Mouse (Mus musculus) midbrain, embryonic 11.5 days (tissue): Measurements from ENCODE around the gene Fam83d. TPM values are rescaled to one million over a fixed set of nuclear protein-coding genes. Genes with fewer than 3 reads are reported as not detected.
A peak's percentile ranks its signal among the peaks of the same experiment; 100 is the strongest.

ENCODE experiments used
- ATAC-seq: fragments of 200-750 bp; cut with Nextera tagmentation; 2 replicates; pipeline ENCODE4 v1.8.0; 2017; ENCODE audit warnings: moderate TSS enrichment, moderate library complexity; ENCODE audit not compliant: low FRiP score
- DNase-seq: peaks from one replicate; pipeline ENCODE4 v3.0.0; 2015; ENCODE audit warnings: low spot score; ENCODE audit errors: missing footprints
- H3K27ac ChIP-seq: fragments of 300-500 bp; sonication (generic); 2 replicates; pipeline ENCODE4 v1.5.1; 2014; ENCODE audit warnings: low read depth, low read length
- H3K27me3 ChIP-seq: fragments of 300-500 bp; sonication (generic); 2 replicates; pipeline ENCODE4 v1.6.1; 2014; ENCODE audit warnings: mild to moderate bottlenecking, low read length, moderate library complexity, mixed read lengths; ENCODE audit not compliant: control insufficient read depth, insufficient read depth
- H3K36me3 ChIP-seq: fragments of 300-500 bp; sonication (generic); 2 replicates; pipeline ENCODE4 v1.6.1; 2014; ENCODE audit warnings: mild to moderate bottlenecking, low read length, moderate library complexity, mixed read lengths; ENCODE audit not compliant: control insufficient read depth, insufficient read depth
- H3K4me1 ChIP-seq: fragments of 300-500 bp; sonication (generic); 2 replicates; pipeline ENCODE4 v1.6.1; 2014; ENCODE audit warnings: low read length; ENCODE audit not compliant: control insufficient read depth, insufficient read depth
- H3K4me2 ChIP-seq: fragments of 300-500 bp; sonication (generic); 2 replicates; pipeline ENCODE4 v1.6.1; 2014; ENCODE audit warnings: mild to moderate bottlenecking, moderate library complexity
- H3K4me3 ChIP-seq: fragments of 300-500 bp; sonication (generic); 2 replicates; pipeline ENCODE4 v1.5.1; 2014; ENCODE audit warnings: low read depth, low read length
- H3K9ac ChIP-seq: fragments of 300-500 bp; sonication (generic); 2 replicates; pipeline ENCODE4 v1.6.1; 2014; ENCODE audit warnings: low read length
- H3K9me3 ChIP-seq: fragments of 300-500 bp; sonication (generic); 2 replicates; pipeline ENCODE4 v1.6.1; 2016; ENCODE audit warnings: low read length; ENCODE audit not compliant: control insufficient read depth
- WGBS: fragments of 180-500 bp; shearing (Covaris S2); extraction: QIAGEN DNeasy Blood & Tissue Kit; methylation state at CpG from one replicate; pipeline ENCODE4 v1.1.7; 2014; 5-methylcytosine and 5-hydroxymethylcytosine counted together
- polyA plus RNA-seq: library from polyadenylated mRNA; unstranded; fragments of >200 nt; fragmentation: Nextera tagmentation; extraction: Ambion mirVana; gene quantifications from 2 replicates; pipeline ENCODE4 v1.2.1, GENCODE M21; 2014

The Fam83d gene
- polyA plus RNA-seq, 1 experiment from 2014 or later = 48.8 TPM

DNA sequence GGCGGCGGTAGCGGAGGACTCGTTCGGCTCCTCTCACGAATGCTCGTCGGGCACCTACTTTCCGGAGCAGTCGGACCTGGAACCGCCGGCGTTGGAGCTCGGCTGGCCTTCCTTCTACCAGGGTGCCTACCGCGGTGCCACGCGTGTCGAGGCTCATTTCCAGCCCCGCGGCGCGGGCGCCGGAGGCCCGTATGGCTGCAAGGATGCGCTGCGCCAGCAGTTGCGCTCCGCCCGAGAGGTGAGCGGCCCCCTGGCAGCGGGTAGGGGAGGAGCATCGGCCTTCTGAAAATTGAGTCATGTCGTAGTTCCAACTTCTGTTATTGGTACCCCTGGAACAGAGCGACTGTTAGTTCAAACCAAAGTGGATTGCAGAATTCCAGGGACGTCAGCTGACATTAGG, 457 bp downstream of the Fam83d start:
- H3K4me2 ChIP-seq = peak overlapping the region; percentile 84
- no peaks in the 10 kb centered on the region for H3K36me3 ChIP-seq
- peak overlapping the region; percentile 80 for H3K9ac ChIP-seq
- no peak for DNase-seq
- ATAC-seq = peak; percentile 17; the same call in 1 of the 2 replicates
- H3K27ac ChIP-seq = peak overlapping the region; percentile 35
- H3K9me3 ChIP-seq = no peaks in the 10 kb centered on the region
- under 1% methylated on average over 37 of the region's 37 CpGs for WGBS
- H3K4me1 ChIP-seq = peaks cover 26% of the 10 kb centered on the region
- H3K27me3 ChIP-seq = no peaks in the 10 kb centered on the region
- H3K4me3 ChIP-seq = peak overlapping the region; percentile 89

GRCm38 (mm10) chr2:158768771-158769170, 878 bp downstream of the Fam83d start:
- Histone ChIP-seq H3K27ac (no peak overlapping the region), H3K4me3 (peak overlapping the region; percentile 89), H3K9me3 (no peaks in the 10 kb centered on the region), H3K9ac (peak overlapping the region; percentile 80), H3K4me2 (peak overlapping the region; percentile 84), H3K36me3 (no peaks in the 10 kb centered on the region), H3K4me1 (peaks cover 26% of the 10 kb centered on the region), H3K27me3 (no peaks in the 10 kb centered on the region)
- 5% methylated on average over 5 of the region's 5 CpGs for WGBS
- ATAC-seq (0 out of 2 replicates have a peak, but pooled peaks have one; percentile 9), DNase-seq (peak; percentile 92)

GRCm38 (mm10) chr2:158770126-158770757, 2.3 kb downstream of the Fam83d start:
- peak; percentile 82 for DNase-seq
- Histone ChIP-seq H3K4me1 (peaks cover 26% of the 10 kb centered on the region), H3K4me3 (peak overlapping the region; percentile 89), H3K36me3 (no peaks in the 10 kb centered on the region), H3K9ac (peak overlapping the region; percentile 47), H3K9me3 (no peaks in the 10 kb centered on the region), H3K27me3 (no peaks in the 10 kb centered on the region), H3K4me2 (peak overlapping the region; percentile 84), H3K27ac (no peak overlapping the region)
- no peak for ATAC-seq
- 59% methylated on average over 13 of the region's 13 CpGs for WGBS

- no peak overlapping the region for H3K4me3 ChIP-seq
Measured at GRCm38 (mm10) chr2:158771066-158771763, 3.3 kb downstream of the Fam83d start.

DNA sequence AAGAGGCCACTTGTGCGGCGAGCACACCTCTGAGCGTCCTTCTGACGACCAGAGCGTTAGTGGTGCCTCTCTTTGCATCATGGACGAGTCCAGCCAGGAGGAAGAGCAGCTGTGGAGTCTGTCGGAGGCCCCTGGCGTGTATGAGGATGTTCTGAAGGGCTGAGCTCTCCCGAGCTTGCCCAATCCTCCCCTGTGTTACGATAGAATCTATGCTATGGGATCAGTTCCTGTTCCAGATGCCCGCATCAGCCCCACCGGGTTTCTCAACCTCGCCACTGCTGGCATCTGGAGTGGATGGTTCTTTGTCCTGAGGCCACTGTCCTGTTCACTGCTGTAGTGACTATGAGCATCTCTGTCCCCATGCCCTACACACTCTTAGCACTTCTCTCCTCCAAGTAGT, 4.9 kb downstream of the Fam83d start:
- ATAC-seq (no peak), DNase-seq (peak; percentile 44)
- Histone ChIP-seq H3K9ac (no peak overlapping the region), H3K4me2 (no peak overlapping the region), H3K27me3 (no peaks in the 10 kb centered on the region), H3K4me1 (peaks cover 26% of the 10 kb centered on the region), H3K4me3 (no peak overlapping the region), H3K9me3 (no peaks in the 10 kb centered on the region), H3K36me3 (no peaks in the 10 kb centered on the region), H3K27ac (no peak overlapping the region)
- 89% methylated on average over 13 of the region's 13 CpGs for WGBS

More at GRCm38 (mm10) chr2:158771066-158771763, 3.3 kb downstream of the Fam83d start:
- Histone ChIP-seq H3K27ac (no peak overlapping the region), H3K4me1 (peaks cover 26% of the 10 kb centered on the region), H3K9ac (no peak overlapping the region), H3K4me2 (no peak overlapping the region; the same call in 1 of the 2 replicates), H3K27me3 (no peaks in the 10 kb centered on the region), H3K9me3 (no peaks in the 10 kb centered on the region), H3K36me3 (no peaks in the 10 kb centered on the region)
- 71% methylated on average over 11 of the region's 11 CpGs for WGBS
- DNase-seq (peak; percentile 61), ATAC-seq (no peak)

- no peaks in the 10 kb centered on the region for H3K27me3 ChIP-seq
- no peak overlapping the region for H3K4me3 ChIP-seq
- no peaks in the 10 kb centered on the region; the same call in 1 of the 2 replicates for H3K36me3 ChIP-seq
- H3K9ac ChIP-seq = no peak overlapping the region
- no peaks in the 10 kb centered on the region for H3K9me3 ChIP-seq
- peaks cover 15% of the 10 kb centered on the region for H3K4me1 ChIP-seq
- ATAC-seq (no peak), DNase-seq (peak; percentile 26)
- no peak overlapping the region for H3K4me2 ChIP-seq
- H3K27ac ChIP-seq = no peak overlapping the region
- 87% methylated on average over 8 of the region's 8 CpGs for WGBS
Measured at GRCm38 (mm10) chr2:158774886-158775285, 7.0 kb downstream of the Fam83d start.

DNA sequence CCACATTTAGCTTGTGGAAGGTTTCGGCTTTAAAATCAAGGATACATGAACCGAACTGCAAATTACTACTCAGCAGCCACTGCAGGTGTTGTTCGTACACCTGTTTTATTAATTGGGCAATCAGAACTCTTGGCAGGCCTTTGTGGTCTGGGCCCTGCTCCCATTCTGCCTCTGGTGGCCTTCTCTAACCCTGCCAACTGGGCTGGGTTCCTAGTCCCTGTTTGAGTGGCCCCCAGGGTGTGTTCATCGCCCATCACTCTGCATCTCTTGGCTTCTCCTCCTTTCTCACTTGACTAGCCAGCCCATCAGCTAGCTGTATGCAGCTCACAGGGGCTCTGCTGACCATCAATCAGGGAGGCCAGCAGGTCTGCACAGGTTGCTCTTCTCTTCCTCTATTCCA, 8.8 kb downstream of the Fam83d start:
- ATAC-seq (no peak), DNase-seq (peak; percentile 61)
- 98% methylated on average over 4 of the region's 4 CpGs for WGBS
- Histone ChIP-seq H3K9ac (no peak overlapping the region), H3K4me2 (no peak overlapping the region), H3K9me3 (no peaks in the 10 kb centered on the region), H3K4me1 (no peaks in the 10 kb centered on the region; the same call in 1 of the 2 replicates), H3K27ac (no peak overlapping the region), H3K27me3 (no peaks in the 10 kb centered on the region), H3K36me3 (peaks cover 11% of the 10 kb centered on the region), H3K4me3 (no peak overlapping the region)

DNA sequence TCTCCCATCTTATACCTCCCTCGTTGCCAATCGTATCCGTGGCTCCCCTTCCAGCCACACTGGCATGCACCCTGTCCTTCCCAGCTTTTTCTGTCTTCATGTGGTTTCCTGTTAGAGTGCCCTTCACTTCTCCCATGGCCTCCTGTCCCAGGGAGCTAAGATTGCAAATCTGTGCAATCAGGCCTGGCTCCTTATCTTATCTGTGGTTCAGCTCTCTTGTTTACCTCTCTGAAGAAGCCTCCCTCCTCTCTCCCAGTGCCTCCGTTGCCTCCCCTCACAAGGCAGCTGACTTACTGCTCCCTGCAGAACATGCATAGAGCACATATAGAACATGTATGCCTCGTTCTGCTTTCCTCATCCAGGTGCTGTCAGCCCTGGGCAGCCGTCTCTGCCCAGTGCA, 9.6 kb downstream of the Fam83d start:
- H3K36me3 ChIP-seq = peaks cover 11% of the 10 kb centered on the region
- WGBS = 84% methylated on average over 6 of the region's 6 CpGs
- DNase-seq = no peak

GRCm38 (mm10) chr2:158778349-158778748, 10.5 kb downstream of the Fam83d start:
- H3K27ac ChIP-seq = no peak overlapping the region
- H3K4me2 ChIP-seq = no peak overlapping the region
- 89% methylated on average over 7 of the region's 7 CpGs for WGBS
- H3K36me3 ChIP-seq = peaks cover 11% of the 10 kb centered on the region
- H3K4me3 ChIP-seq = no peak overlapping the region
- H3K27me3 ChIP-seq = no peaks in the 10 kb centered on the region
- H3K9me3 ChIP-seq = no peaks in the 10 kb centered on the region
- no peak for ATAC-seq
- no peaks in the 10 kb centered on the region for H3K4me1 ChIP-seq
- DNase-seq = peak; percentile 23
- H3K9ac ChIP-seq = no peak overlapping the region

More for the DNA sequence above, 9.6 kb downstream of the Fam83d start:
- Histone ChIP-seq H3K9me3 (no peaks in the 10 kb centered on the region), H3K27ac (no peak overlapping the region), H3K9ac (no peak overlapping the region), H3K4me1 (no peaks in the 10 kb centered on the region), H3K4me3 (no peak overlapping the region), H3K4me2 (no peak overlapping the region), H3K27me3 (no peaks in the 10 kb centered on the region)
- ATAC-seq = no peak
